Mouse (Mus musculus): Measurements from ENCODE around the gene Olfr191.
"Not testable (repeated sequence)": the region's sequence is repeated elsewhere in the genome, so short reads cannot be mapped to it uniquely, and the experiment has no call there.

The Olfr191 gene

DNA sequence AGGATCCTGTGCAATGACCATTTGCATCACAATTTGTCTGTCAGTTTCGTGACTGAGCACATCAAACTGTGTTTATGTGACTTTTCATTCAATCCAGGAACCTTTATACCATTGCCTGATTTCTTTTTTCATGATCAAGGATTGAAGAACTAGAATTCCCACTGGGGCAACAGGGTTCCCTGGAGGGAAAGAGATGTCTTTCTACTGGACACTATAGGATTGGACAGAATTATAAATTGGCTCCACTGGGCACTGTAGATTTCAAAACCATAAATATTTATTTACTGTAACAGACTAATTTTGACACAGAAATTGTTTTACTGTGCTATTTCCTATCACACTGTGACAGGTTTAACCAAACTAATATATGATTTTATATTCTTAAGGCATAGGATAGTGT lies at the start of gene Olfr191:
Olfr191 (minus strand) TSS at position 101 of the 400 bp plus-strand sequence.
- DNase-seq (ENCODE audit: low read depth), result not testable (repeated sequence)

DNA sequence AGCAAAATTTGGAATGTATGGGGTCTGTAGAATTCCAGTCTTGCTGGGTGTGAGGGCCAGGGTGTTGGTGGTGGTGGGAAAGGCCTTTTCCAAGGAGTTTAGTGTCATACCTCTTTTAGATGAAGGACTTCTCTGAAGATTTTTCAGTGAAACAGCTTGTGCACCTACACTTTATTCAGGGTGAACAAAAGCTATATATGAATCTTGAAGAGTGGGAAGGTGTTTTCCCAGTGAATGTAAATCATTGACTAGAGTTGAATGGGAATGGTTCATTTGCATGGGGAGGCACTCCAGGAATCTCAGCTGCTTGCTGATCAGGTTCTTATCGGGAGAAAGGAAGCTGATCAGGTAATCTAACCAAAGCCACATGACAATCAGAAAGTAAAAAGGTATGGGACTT lies 41.1 kb upstream of the Olfr191 start:
- no peak for DNase-seq (ENCODE audit: low read depth)

DNA sequence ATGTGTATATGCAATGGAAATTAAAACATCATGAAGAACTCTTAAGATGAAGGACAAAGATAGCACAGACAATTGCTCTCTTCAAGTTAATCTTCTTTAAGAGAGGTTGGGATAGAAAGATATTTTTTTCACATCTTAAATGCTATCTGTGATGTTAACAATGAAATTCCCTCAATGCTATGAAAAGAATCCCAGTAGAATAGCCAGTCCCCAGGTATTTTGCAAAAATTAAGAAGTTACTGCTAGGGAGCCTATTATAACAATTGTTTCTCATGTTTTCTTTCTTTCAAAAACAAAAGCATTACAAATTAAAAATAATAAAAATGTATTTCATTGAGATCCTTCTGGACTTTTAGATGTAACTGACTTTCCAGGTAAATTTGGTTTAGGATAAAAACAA lies 31.3 kb upstream of the Olfr191 start, which contains the start of gene Olfr194:
Olfr194 (minus strand) TSS at position 101 of the 400 bp plus-strand sequence.
- no peak for DNase-seq (ENCODE audit: low read depth)

DNA sequence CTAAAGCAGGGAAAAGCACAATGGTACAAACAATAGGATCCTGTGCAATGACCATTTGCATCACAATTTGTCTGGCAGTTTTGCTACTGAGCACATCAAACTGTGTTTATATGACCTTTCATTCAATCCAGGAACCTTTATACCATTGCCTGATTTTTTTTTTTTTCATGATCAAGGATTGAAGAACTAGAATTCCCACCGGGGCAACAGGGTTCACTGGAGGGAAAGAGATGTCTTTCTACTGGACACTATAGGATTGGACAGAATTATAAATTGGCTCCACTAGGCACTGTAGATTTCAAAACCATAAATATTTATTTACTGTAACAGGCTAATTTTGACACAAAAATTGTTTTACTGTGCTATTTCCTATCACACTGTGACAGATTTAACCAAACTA lies 22.2 kb upstream of the Olfr191 start, which contains the start of gene Olfr193:
Olfr193 (minus strand) TSS at position 101 of the 400 bp plus-strand sequence.
- DNase-seq (ENCODE audit: low read depth), result no peak

DNA sequence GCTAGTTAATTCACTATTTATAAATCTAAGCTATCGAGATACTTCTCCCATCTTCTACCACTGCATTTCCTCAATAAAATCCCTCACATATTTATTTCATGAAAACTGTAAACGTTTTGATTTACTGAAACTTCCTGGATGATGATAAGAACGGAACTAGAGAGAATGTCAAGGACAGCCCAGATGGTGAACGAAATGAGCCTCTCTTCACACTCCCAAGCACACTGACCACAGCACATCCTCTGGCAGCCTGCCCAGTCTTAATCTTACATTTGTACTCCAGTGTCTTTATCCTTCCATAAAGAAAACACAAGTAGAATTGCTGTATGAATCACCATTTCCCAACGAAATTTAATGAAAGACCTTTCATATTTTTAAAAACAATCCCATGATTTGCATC lies 18.9 kb upstream of the Olfr191 start:
- DNase-seq (ENCODE audit: low read depth), result not testable (repeated sequence)

DNA sequence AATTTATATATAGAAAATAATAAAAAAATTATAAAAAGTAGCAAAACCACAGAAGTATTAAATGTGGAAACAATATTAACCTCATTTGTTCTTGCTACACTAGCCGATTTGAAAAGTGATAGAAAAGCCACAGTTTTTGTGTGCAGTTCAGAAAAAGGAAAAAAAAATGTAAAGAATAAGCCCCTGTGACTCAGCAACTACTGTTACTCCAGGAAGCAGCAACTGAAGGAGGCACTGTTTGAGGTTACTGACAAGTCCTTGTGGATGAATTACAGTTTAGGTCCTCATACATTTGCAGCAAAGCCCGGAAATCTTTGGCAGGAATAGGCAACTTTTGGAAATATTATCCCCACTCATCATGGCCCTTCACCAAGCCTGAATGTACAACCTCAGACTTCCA lies 15.7 kb upstream of the Olfr191 start:
- no peak for DNase-seq (ENCODE audit: low read depth)

DNA sequence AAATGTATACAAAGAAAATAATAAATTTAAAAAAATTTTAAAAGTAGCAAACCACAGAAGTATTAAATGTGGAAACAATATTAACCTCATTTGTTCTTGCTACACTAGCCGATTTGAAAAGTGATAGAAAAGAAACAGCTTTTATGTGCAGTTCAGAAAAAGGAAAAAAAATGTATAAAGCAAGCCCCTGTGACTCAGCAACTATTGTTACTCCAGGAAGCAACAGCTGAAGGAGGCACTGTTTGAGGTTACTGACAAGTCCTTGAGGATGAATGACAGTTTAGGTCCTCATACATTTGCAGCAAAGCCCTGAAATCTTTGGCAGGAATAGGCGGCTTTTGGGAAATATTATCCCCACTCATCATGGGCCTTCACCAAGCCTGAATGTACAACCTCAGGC lies 8.5 kb downstream of the Olfr191 start:
- not testable (repeated sequence) for DNase-seq (ENCODE audit: low read depth)

DNA sequence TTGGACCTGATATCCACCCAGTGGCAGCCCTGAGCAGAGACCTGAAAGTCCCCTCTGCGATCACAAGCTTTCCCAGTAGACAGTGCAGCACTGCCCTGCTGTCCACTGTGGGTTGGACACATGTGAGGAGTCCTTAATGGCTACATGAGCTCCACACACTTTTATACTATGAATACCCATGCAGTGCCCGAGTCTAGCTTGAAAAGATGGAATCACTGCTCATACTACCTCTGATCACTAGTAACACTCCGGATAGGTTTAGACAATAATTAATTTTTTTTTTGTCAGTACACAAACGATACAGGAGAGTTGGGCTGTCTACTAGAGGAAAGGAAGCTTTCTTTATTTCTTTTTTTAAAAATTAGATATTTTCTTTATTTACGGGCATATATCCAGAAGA lies 11.7 kb downstream of the Olfr191 start, which contains the start of gene Olfr190:
Olfr190 (minus strand) TSS at position 101 of the 400 bp plus-strand sequence.
- DNase-seq (ENCODE audit: low read depth), result no peak

DNA sequence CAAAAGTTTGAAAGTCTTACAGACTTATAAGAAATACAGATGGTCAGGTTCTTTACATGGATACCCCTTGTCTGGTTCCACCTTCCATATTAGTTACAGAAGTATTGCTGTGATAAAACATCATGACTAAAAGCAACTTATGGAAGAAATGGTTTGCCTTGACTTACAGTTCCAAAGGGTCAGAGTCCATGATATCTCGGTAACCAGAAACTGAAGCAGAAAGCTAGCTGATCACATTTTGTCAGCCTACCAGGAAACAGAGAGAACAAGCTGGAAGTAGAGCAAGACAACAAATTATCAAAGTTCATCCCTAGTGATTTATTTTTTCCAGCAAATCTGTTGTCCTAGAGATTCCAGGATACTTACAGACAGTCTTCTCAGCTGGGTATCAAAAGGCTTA lies 16.1 kb downstream of the Olfr191 start:
- DNase-seq (ENCODE audit: low read depth), result no peak

DNA sequence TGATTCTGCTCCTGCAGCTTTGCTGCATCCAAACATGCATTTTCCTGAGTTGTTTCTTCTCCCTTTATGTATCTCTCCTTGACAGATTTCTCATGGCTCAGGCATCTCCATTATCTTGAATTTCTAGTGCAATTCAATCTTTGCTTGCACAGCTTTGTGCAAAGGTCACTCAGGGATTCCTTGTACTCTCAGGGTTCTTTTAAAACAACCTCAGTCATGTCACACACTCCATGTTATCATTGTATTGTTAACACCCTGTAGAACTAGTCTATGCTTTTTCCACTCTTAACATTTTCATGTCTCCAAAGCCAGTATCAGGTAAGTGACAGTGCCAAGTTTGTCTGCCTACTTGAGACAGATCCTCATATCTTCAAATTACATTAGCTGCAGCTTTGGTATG lies 17.9 kb downstream of the Olfr191 start:
- no peak for DNase-seq (ENCODE audit: low read depth)

DNA sequence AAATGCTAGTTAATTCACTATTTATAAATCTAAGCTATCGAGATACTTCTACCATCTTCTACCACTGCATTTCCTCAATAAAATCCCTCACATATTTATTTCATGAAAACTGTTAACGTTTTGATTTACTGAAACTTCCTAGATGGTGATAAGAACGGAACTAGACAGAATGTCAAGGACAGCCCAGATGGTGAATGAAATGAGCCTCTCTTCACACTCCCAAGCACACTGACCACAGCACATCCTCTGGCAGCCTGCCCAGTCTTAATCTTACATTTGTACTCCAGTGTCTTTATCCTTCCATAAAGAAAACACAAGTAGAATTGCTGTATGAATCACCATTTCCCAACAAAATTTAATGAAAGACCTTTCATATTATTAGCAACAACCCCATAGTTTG lies 27.2 kb downstream of the Olfr191 start:
- DNase-seq (ENCODE audit: low read depth), result not testable (repeated sequence)

DNA sequence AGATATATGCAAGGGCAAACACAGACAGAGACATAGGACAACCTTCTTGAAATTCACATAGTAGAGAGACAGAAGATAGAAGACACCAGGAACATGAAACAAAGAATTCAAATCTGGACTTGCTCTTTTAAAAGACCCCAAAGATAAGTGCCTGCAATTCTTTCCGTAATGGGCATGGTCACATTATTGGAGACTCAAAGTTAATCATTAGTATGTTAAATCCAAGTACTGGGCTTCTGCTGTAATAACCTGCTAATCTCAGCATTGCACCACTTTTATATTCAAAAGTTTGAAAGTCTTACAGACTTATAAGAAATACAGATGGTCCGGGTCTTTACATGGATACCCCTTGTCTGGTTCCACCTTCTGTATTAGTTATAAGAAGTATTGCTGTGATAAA lies 40.3 kb downstream of the Olfr191 start:
- not testable (repeated sequence) for DNase-seq (ENCODE audit: low read depth)

DNA sequence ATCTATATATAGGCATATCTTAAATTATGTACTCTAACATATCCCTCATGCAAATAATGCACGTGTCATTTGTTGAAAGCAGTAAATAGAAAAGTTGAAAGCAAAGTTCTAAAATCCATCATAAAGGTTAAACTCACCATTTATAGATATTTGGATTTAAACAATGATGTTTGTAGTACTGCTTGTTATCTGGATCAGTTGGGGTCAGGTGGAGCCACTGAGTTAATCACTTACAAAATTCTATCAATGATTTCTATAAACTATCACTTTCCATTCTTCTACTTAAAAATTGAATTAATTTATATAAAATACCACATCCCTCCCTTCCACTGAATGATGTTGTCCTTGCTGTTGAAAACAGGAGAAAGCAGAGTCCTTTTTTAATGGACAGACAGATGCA lies 40.8 kb downstream of the Olfr191 start:
- DNase-seq (ENCODE audit: low read depth), result no peak

DNA sequence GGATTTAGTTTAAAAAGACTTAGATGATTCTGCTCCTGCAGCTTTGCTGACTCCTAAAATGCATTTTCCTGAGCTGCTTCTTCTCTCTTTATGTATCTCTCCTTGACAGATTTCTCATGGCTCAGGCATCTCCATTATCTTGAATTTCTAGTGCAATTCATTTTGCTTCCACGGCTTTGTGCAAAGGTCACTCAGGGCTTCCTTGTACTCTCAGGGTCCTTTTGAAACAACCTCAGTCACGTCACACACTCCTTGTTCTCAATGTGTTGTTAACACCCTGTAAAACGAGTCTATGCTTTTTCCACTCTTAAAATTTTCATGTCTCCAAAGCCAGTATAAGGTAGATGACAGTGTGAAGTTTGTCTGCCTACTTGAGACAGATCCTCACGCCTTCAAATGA lies 42.0 kb downstream of the Olfr191 start:
- DNase-seq (ENCODE audit: low read depth), result no peak

DNA sequence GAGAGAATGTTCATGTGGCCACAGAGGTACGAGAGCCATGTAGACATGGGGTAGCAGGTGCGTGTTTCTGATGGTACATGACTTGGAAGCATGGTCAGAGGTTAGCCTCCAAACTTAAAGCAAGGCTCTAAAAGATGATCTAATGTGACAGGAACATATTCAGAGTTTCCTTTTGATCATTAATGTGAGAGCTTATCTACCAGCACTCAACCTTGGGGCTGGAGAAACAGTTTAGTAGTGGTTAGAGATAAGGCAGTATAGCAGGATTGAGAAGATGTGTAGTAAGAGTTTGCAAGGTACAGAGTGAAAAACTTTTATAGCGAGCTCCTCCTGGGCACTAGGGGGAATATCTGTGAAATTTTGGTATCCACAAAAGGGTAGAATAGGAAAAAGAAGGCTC lies 43.8 kb downstream of the Olfr191 start:
- no peak for DNase-seq (ENCODE audit: low read depth)

DNA sequence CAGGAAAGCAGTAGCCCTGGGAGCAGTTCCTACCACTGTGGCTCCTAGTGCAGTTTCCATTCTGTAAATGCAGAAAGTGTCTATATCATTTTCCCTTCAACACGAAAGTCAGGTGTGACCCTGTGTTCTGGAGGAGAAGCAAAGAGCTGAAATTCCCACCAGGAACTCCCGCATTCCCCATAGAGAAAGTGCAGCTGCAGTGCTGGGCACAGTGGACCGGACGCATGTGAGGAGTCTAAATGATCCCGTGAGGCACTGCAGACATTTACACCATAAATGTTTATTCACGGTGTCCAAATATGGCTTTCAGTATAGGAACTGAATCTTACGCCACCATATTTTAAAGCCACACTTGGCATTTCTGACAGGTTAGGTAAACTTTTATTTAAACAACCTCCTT lies 49.9 kb downstream of the Olfr191 start, which contains the start of gene Olfr187:
Olfr187 (minus strand) TSS at position 58 of the 400 bp plus-strand sequence.
- DNase-seq (ENCODE audit: low read depth), result no peak
